Mouse (Mus musculus): ENCODE data around the gene Fosl1.

DNA sequence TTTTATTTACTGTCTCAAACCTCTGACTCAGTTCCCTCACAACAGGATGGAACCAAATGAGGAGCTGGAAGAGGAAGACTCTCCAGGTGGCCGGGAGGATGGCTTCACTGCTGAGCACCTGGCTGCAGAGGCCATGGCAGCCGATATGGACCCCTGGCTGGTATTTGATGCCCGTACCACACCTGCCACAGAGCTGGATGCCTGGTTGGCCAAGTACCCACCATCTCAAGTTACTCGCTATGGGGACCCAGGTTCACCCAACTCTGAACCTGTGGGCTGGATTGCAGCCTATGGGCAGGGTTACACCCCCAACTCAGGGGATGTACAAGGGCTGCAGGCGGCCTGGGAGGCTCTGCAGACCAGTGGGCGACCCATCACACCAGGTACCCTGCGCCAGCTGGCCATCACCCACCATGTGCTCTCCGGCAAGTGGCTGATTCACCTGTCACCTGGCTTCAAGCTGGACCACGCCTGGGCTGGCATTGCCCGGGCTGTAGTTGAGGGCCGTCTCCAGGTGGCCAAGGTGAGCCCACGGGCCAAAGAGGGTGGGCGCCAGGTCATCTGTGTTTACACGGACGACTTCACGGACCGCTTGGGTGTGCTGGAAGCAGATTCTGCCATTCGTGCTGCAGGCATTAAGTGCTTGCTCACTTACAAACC, 21.3 kb upstream of the Fosl1 start:
- TF ChIP-seq CTCF (IDR thresholded peaks at IDR 0.05; ENCODE audit: borderline replicate concordance, extremely low read depth, insufficient read depth, insufficient read length) (no peak), POLR2A (IDR thresholded peaks at IDR 0.05; ENCODE audit: borderline replicate concordance, extremely low read depth, insufficient read depth, insufficient read length, poor library complexity, severe bottlenecking) (no peak)

Measured in brain, embryonic 14.5 days (tissue).